Mouse (Mus musculus): ENCODE measurements around the gene Slfn3.

GRCm38 (mm10) chr11:83223367-83223766 is 32.2 kb downstream of the Slfn3 start:
- TF ChIP-seq POLR2A (IDR thresholded peaks at IDR 0.05; ENCODE audit: insufficient read depth, low read depth, low read length) (no peak), CTCF (IDR thresholded peaks at IDR 0.05; ENCODE audit: insufficient read depth, low read depth, low read length) (no peak)
